Comparison of ENCODE assay signal across 11 mouse cellular contexts in the genomic region with DNA sequence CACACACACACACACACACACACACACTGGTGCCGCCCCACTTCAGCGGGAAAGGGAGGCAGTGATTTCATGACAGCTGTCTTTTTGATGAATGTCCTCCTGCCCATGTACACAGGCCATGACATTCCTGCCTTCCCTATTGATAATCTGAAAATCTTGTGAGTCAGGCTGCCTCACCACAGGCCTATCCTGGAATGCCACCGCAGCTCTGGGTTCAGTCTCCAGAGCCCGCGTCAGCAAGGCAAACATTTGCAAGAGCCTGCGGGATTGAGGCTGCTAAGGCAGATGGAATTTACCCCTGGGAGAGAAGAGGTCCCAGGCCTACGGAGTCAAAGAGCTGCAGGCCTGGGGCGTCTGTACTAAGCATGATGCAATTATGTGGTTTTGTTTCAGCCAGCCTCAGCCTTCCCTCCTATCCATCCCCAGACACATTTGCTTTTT. TPM values are rescaled to one million over a fixed set of nuclear protein-coding genes. Genes with fewer than 3 reads are reported as not detected.
DNase-seq lines count a peak whose midpoint lies in the region; ATAC-seq and TF ChIP-seq lines count a peak whose summit lies in the region.
"Had no signal": no experiment of that assay in that cellular context is flagged by ENCODE, and none has a peak within 500 bp of the region (broad histone marks: within the 10 kb centered on the region; RNA-seq: fewer than 3 reads in every experiment).

No protein-coding gene starts in this region.

- H3K27ac ChIP-seq in heart, embryonic 13.5 days (replicated peaks), result peak overlapping the region; percentile 76
- no peak overlapping the region for H3K27ac ChIP-seq in left cerebral cortex, adult 2 months
- H3K27ac ChIP-seq: neural tube, embryonic 12.5 days had no signal

- H3K27me3 ChIP-seq in heart, embryonic 13.5 days (replicated peaks), result no peaks in the 10 kb centered on the region
- H3K27me3 ChIP-seq: neural tube, embryonic 12.5 days had no signal

- WGBS in heart, embryonic 13.5 days, result 30% methylated on average over 8 of the region's 8 CpGs

- H3K4me1 ChIP-seq in heart, embryonic 13.5 days, result peaks cover 72% of the 10 kb centered on the region
- H3K4me1 ChIP-seq: neural tube, embryonic 12.5 days had no signal

- 0 out of 2 replicates have a peak overlapping the region, but pooled peaks have one; percentile 4 for H3K4me2 ChIP-seq in heart, embryonic 13.5 days
- H3K4me2 ChIP-seq: neural tube, embryonic 12.5 days had no signal

- DNase-seq in heart, postnatal 4 days, result no peak
- DNase-seq in 3134 (ENCODE audit: extremely low read depth, insufficient read length, low spot score), result peak; percentile 91
- peak; percentile 97 for DNase-seq in NIH3T3 (ENCODE audit: low read depth)
- no peak for DNase-seq in T-cell, adult 2 months (ENCODE audit: low spot score)
- no peak for DNase-seq in left cerebral cortex, adult 2 months (ENCODE audit: extremely low spot score in 1 of 2, low spot score in 2 of 2)
- no peak for DNase-seq in cerebellum, adult 8-10 months
- DNase-seq: cerebellum, adult 9-11 months; lung, postnatal 14 days had no signal

- H3K9ac ChIP-seq in heart, embryonic 13.5 days, result peak overlapping the region; percentile 62
- H3K9ac ChIP-seq: neural tube, embryonic 12.5 days had no signal

- no peak for ATAC-seq in heart, embryonic 13.5 days (ENCODE audit: extremely low read depth, insufficient number of reproducible peaks, low FRiP score, low TSS enrichment)
- ATAC-seq in granulocyte monocyte progenitor cell, adult 5-6 weeks (replicated peaks; ENCODE audit: poor library complexity, severe bottlenecking), result peak; percentile 85

- no peaks in the 10 kb centered on the region for H3K36me3 ChIP-seq in heart, embryonic 13.5 days
- H3K36me3 ChIP-seq: neural tube, embryonic 12.5 days had no signal

- H3K9me3 ChIP-seq in heart, embryonic 13.5 days, result no peaks in the 10 kb centered on the region
- H3K9me3 ChIP-seq: neural tube, embryonic 12.5 days had no signal

- no peak for TF ChIP-seq CTCF in left cerebral cortex, adult 2 months (IDR thresholded peaks at IDR 0.05)

- intact Hi-C loops in left cerebral cortex, adult 2 months (cut with DNase I), result loop anchor here (10.0 kb wide), 1 partner anchor 87 kb away; no protein-coding TSS in a partner anchor

- no peak overlapping the region for H3K4me3 ChIP-seq in heart, embryonic 13.5 days
- no peak overlapping the region for H3K4me3 ChIP-seq in left cerebral cortex, adult 2 months
- H3K4me3 ChIP-seq: neural tube, embryonic 12.5 days had no signal

RNA-seq across cellular contexts. Expression of gene Rbm20, which starts 54.7 kb away (rescaled TPM):
- 33.1 and 36.3 TPM in 2 replicates for polyA plus RNA-seq in heart, embryonic 13.5 days (2015; fragmentation: Nextera tagmentation; extraction: Ambion mirVana)
- 100 to 1,000 TPM; 265 to 287 TPM for total RNA-seq in heart, postnatal 4 days (2021)
- 0.09 and 0.41 TPM in 2 replicates for total RNA-seq in granulocyte monocyte progenitor cell, adult 5-6 weeks (2014; fragmentation: Nextera tagmentation)
- 0.05 and 0.34 TPM in 2 replicates for total RNA-seq in granulocyte monocyte progenitor cell, adult 5-6 weeks (2017)
- total RNA-seq in left cerebral cortex, adult 2 months (2021), result 1 to 10 TPM; 4.0 to 5.8 TPM

Comparison
In these comparisons a context has a peak if more than half of its experiments do, and no peak if none do; other contexts are left out.
1. DNase-seq: peak in 3134 (single experiment) and NIH3T3 (single experiment); none in heart, postnatal 4 days (single experiment), T-cell, adult 2 months (single experiment), left cerebral cortex, adult 2 months (0 of 2) and cerebellum, adult 8-10 months (single experiment).
2. RNA of gene Rbm20, which starts 54.7 kb away (total RNA-seq): 265 to 287 TPM in heart, postnatal 4 days; 4.0 to 5.8 TPM in left cerebral cortex, adult 2 months and 0.05 to 0.41 TPM in granulocyte monocyte progenitor cell, adult 5-6 weeks; every median in the first group is over 10 times any median in the second.